Mouse (Mus musculus) G1E (cell line): Measurements from ENCODE around the gene Olfr884. TPM values are rescaled to one million over a fixed set of nuclear protein-coding genes. Genes with fewer than 3 reads are reported as not detected.

ENCODE experiments used
- ATAC-seq: 2 replicates; pipeline ENCODE4 v1.8.0; 2016; ENCODE audit warnings: mild to moderate bottlenecking; ENCODE audit not compliant: insufficient number of reproducible peaks, poor library complexity, low FRiP score, severe bottlenecking; ENCODE audit errors: extremely low read depth
- DNase-seq: peaks from one replicate; pipeline ENCODE4 v3.0.0; 2012; ENCODE audit warnings: low spot score
- H3K27me3 ChIP-seq: 2 replicates; pipeline ENCODE4 v1.6.1; 2012; ENCODE audit warnings: mild to moderate bottlenecking, low read length, inconsistent platforms; ENCODE audit not compliant: insufficient read depth
- H3K36me3 ChIP-seq: replicated peaks from 2 replicates; pipeline ENCODE3; 2012; ENCODE audit warnings: mild to moderate bottlenecking, inconsistent platforms
- H3K4me1 ChIP-seq: 2 replicates; pipeline ENCODE4 v1.6.1; 2012; ENCODE audit warnings: low read depth, low read length, inconsistent platforms, mixed read lengths; ENCODE audit not compliant: insufficient read depth
- H3K4me3 ChIP-seq: 2 replicates; pipeline ENCODE4 v1.5.1; 2012; ENCODE audit warnings: low read depth, mild to moderate bottlenecking, inconsistent platforms, low read length, moderate library complexity, mixed read lengths
- H3K9me3 ChIP-seq: replicated peaks from 2 replicates; pipeline ENCODE4 v1.6.1; 2012; ENCODE audit warnings: inconsistent platforms
- CTCF ChIP-seq: IDR thresholded peaks from 2 replicates; pipeline ENCODE4 v1.5.1; 2012; ENCODE audit warnings: low read depth, low read length, inconsistent platforms, mixed read lengths
- GATA1 ChIP-seq: IDR thresholded peaks from 2 replicates; pipeline ENCODE4 v1.6.1; 2012; ENCODE audit warnings: borderline replicate concordance, low read length, inconsistent platforms, mixed read lengths
- GATA2 ChIP-seq: IDR thresholded peaks from 2 replicates; pipeline ENCODE4 v1.6.1; 2012; ENCODE audit warnings: low read depth, low read length, inconsistent platforms, borderline replicate concordance
- POLR2AphosphoS5 ChIP-seq: IDR thresholded peaks from 2 replicates; pipeline ENCODE4 v1.6.1; 2012; ENCODE audit warnings: low read depth, low read length, inconsistent platforms; ENCODE audit not compliant: insufficient replicate concordance
- TAL1 ChIP-seq: conservative IDR thresholded peaks from 2 replicates; pipeline ENCODE4 v1.6.1; 2012; ENCODE audit warnings: low read depth, low read length, inconsistent platforms, mixed read lengths
- polyA plus RNA-seq: library from polyadenylated mRNA; stranded (reverse); fragments of >175 nt; gene quantifications from 2 replicates; pipeline ENCODE4 v1.2.3, GENCODE M21; 2012
- total RNA-seq, 2 experiments: library from RNA; stranded (forward) in 1 of 2; stranded (reverse) in 1 of 2; fragments of 200-1000 nt in 1 of 2; fragments of >200 nt in 1 of 2; fragmentation: Nextera tagmentation in 1 of 2; gene quantifications; 2 replicates each; pipeline ENCODE4 v1.2.3; 2014 to 2017

The Olfr884 gene
- total RNA-seq (2014; fragmentation: Nextera tagmentation) (not detected in 2 replicates), total RNA-seq (2017) (0.11 TPM in 1 of 2 replicates, not detected in the other), polyA plus RNA-seq (not detected in 2 replicates)

- Histone ChIP-seq H3K36me3 (no peaks in the 10 kb centered on the region), H3K4me1 (no peaks in the 10 kb centered on the region), H3K27me3 (no peaks in the 10 kb centered on the region), H3K9me3 (no peaks in the 10 kb centered on the region), H3K4me3 (no peak within 1 kb of the TSS)
- no peak for TF ChIP-seq GATA2
- DNase-seq (no peak), ATAC-seq (no peak)
These were observed at the start of gene Olfr884 for GRCm38 (mm10) chr9:38046255-38046654. Gene Olfr884, plus strand, starts transcription at chr9:38046555.

- H3K4me1 ChIP-seq = no peaks in the 10 kb centered on the region
- DNase-seq = no peak
- no peaks in the 10 kb centered on the region for H3K36me3 ChIP-seq
- no peak overlapping the region for H3K4me3 ChIP-seq
- H3K9me3 ChIP-seq = no peaks in the 10 kb centered on the region
- ATAC-seq = no peak
- TF ChIP-seq CTCF (no peak), TAL1 (no peak), GATA2 (no peak), POLR2AphosphoS5 (no peak), GATA1 (no peak)
- H3K27me3 ChIP-seq = no peaks in the 10 kb centered on the region
These were observed 47.7 kb upstream of the Olfr884 start for GRCm38 (mm10) chr9:37998581-37999204.

GRCm38 (mm10) chr9:38000021-38000420 lies 46.3 kb upstream of the Olfr884 start:
- TF ChIP-seq TAL1 (no peak), GATA1 (no peak), POLR2AphosphoS5 (no peak), GATA2 (no peak), CTCF (no peak)
- Histone ChIP-seq H3K4me1 (no peaks in the 10 kb centered on the region), H3K9me3 (no peaks in the 10 kb centered on the region), H3K27me3 (no peaks in the 10 kb centered on the region), H3K4me3 (no peak overlapping the region), H3K36me3 (no peaks in the 10 kb centered on the region)
- no peak for DNase-seq
- no peak for ATAC-seq

GRCm38 (mm10) chr9:38025508-38025907 lies 20.8 kb upstream of the Olfr884 start, which contains the start of gene Olfr883:
Gene Olfr883, plus strand, starts transcription at chr9:38025808.
- DNase-seq (no peak), ATAC-seq (no peak)
- Histone ChIP-seq H3K9me3 (no peaks in the 10 kb centered on the region), H3K27me3 (no peaks in the 10 kb centered on the region), H3K36me3 (no peaks in the 10 kb centered on the region), H3K4me1 (no peaks in the 10 kb centered on the region), H3K4me3 (no peak within 1 kb of the TSS)
- TF ChIP-seq GATA1 = no peak

- DNase-seq (no peak), ATAC-seq (no peak)
- TF ChIP-seq POLR2AphosphoS5 (no peak), GATA1 (no peak), GATA2 (no peak), TAL1 (no peak), CTCF (no peak)
- Histone ChIP-seq H3K4me3 (no peak within 1 kb of the TSS), H3K4me1 (no peaks in the 10 kb centered on the region), H3K36me3 (no peaks in the 10 kb centered on the region), H3K9me3 (no peaks in the 10 kb centered on the region), H3K27me3 (no peaks in the 10 kb centered on the region)
These were observed 14.7 kb downstream of the Olfr884 start, which contains the start of gene Olfr885 for GRCm38 (mm10) chr9:38061022-38061421. Gene Olfr885, plus strand, starts transcription at chr9:38061322.

GRCm38 (mm10) chr9:38083772-38084171 lies 37.4 kb downstream of the Olfr884 start, which contains the start of gene Olfr887:
Gene Olfr887, plus strand, starts transcription at chr9:38084072.
- Histone ChIP-seq H3K4me1 (no peaks in the 10 kb centered on the region), H3K9me3 (no peaks in the 10 kb centered on the region), H3K4me3 (no peak within 1 kb of the TSS), H3K27me3 (no peaks in the 10 kb centered on the region), H3K36me3 (no peaks in the 10 kb centered on the region)
- DNase-seq = no peak
- ATAC-seq = no peak
- no peak for TF ChIP-seq GATA2

Other genes with a start within 250 kb of the Olfr884 start
- gene Olfr876, start 243.5 kb upstream of the Olfr884 start, total RNA-seq (2014; fragmentation: Nextera tagmentation) = not detected in 2 replicates
- gene Olfr876, start 243.5 kb upstream of the Olfr884 start, total RNA-seq (2017) = 0.11 and 0.17 TPM in 2 replicates
- not detected in 2 replicates for gene Olfr876, start 243.5 kb upstream of the Olfr884 start, polyA plus RNA-seq
- gene Olfr877, start 192.3 kb upstream of the Olfr884 start, total RNA-seq (2014; fragmentation: Nextera tagmentation) = not detected in 2 replicates
- 0.06 TPM in 1 of 2 replicates, not detected in the other for gene Olfr877, start 192.3 kb upstream of the Olfr884 start, total RNA-seq (2017)
- gene Olfr877, start 192.3 kb upstream of the Olfr884 start, polyA plus RNA-seq = not detected in 2 replicates
- not detected in 2 replicates for gene Olfr145, start 149.8 kb upstream of the Olfr884 start, total RNA-seq (2014; fragmentation: Nextera tagmentation)
- gene Olfr145, start 149.8 kb upstream of the Olfr884 start, total RNA-seq (2017) = 0.06 and 0.16 TPM in 2 replicates
- not detected in 2 replicates for gene Olfr145, start 149.8 kb upstream of the Olfr884 start, polyA plus RNA-seq
- not detected in 2 replicates for gene Olfr878, start 128.7 kb upstream of the Olfr884 start, total RNA-seq (2014; fragmentation: Nextera tagmentation)
- 0.17 TPM in 1 of 2 replicates, not detected in the other for gene Olfr878, start 128.7 kb upstream of the Olfr884 start, total RNA-seq (2017)
- gene Olfr878, start 128.7 kb upstream of the Olfr884 start, polyA plus RNA-seq = not detected in 2 replicates
- not detected in 2 replicates for gene Olfr881, start 54.7 kb upstream of the Olfr884 start, total RNA-seq (2014; fragmentation: Nextera tagmentation)
- 0.16 TPM in 1 of 2 replicates, not detected in the other for gene Olfr881, start 54.7 kb upstream of the Olfr884 start, total RNA-seq (2017)
- gene Olfr881, start 54.7 kb upstream of the Olfr884 start, polyA plus RNA-seq = not detected in 2 replicates
- gene Olfr883, start 20.7 kb upstream of the Olfr884 start, total RNA-seq (2014; fragmentation: Nextera tagmentation) = not detected in 2 replicates
- 0.12 TPM in 1 of 2 replicates, not detected in the other for gene Olfr883, start 20.7 kb upstream of the Olfr884 start, total RNA-seq (2017)
- not detected in 2 replicates for gene Olfr883, start 20.7 kb upstream of the Olfr884 start, polyA plus RNA-seq
- not detected in 2 replicates for gene Olfr885, start 14.8 kb downstream of the Olfr884 start, total RNA-seq (2014; fragmentation: Nextera tagmentation)
- not detected in 2 replicates for gene Olfr885, start 14.8 kb downstream of the Olfr884 start, total RNA-seq (2017)
- gene Olfr885, start 14.8 kb downstream of the Olfr884 start, polyA plus RNA-seq = not detected in 2 replicates
- gene Olfr887, start 37.5 kb downstream of the Olfr884 start, total RNA-seq (2014; fragmentation: Nextera tagmentation) = not detected in 2 replicates
- gene Olfr887, start 37.5 kb downstream of the Olfr884 start, total RNA-seq (2017) = under 0.01 and 0.11 TPM in 2 replicates
- not detected in 2 replicates for gene Olfr887, start 37.5 kb downstream of the Olfr884 start, polyA plus RNA-seq
- gene Olfr888, start 61.6 kb downstream of the Olfr884 start, total RNA-seq (2014; fragmentation: Nextera tagmentation) = not detected in 2 replicates
- gene Olfr888, start 61.6 kb downstream of the Olfr884 start, total RNA-seq (2017) = not detected in 2 replicates
- not detected in 2 replicates for gene Olfr888, start 61.6 kb downstream of the Olfr884 start, polyA plus RNA-seq
- gene Olfr889, start 68.6 kb downstream of the Olfr884 start, total RNA-seq (2014; fragmentation: Nextera tagmentation) = 0.15 TPM in 1 of 2 replicates, not detected in the other
- 0.05 and 0.12 TPM in 2 replicates for gene Olfr889, start 68.6 kb downstream of the Olfr884 start, total RNA-seq (2017)
- not detected in 2 replicates for gene Olfr889, start 68.6 kb downstream of the Olfr884 start, polyA plus RNA-seq
- gene Olfr890, start 96.0 kb downstream of the Olfr884 start, total RNA-seq (2014; fragmentation: Nextera tagmentation) = not detected in 2 replicates
- 0.11 TPM in 1 of 2 replicates, not detected in the other for gene Olfr890, start 96.0 kb downstream of the Olfr884 start, total RNA-seq (2017)
- not detected in 2 replicates for gene Olfr890, start 96.0 kb downstream of the Olfr884 start, polyA plus RNA-seq
- not detected in 2 replicates for gene Olfr891, start 134.3 kb downstream of the Olfr884 start, total RNA-seq (2014; fragmentation: Nextera tagmentation)
- gene Olfr891, start 134.3 kb downstream of the Olfr884 start, total RNA-seq (2017) = not detected in 2 replicates
- gene Olfr891, start 134.3 kb downstream of the Olfr884 start, polyA plus RNA-seq = not detected in 2 replicates
- not detected in 2 replicates for gene Olfr893, start 161.8 kb downstream of the Olfr884 start, total RNA-seq (2014; fragmentation: Nextera tagmentation)
- 0.11 TPM in 1 of 2 replicates, not detected in the other for gene Olfr893, start 161.8 kb downstream of the Olfr884 start, total RNA-seq (2017)
- not detected in 2 replicates for gene Olfr893, start 161.8 kb downstream of the Olfr884 start, polyA plus RNA-seq
- gene Olfr894, start 171.5 kb downstream of the Olfr884 start, total RNA-seq (2014; fragmentation: Nextera tagmentation) = not detected in 2 replicates
- gene Olfr894, start 171.5 kb downstream of the Olfr884 start, total RNA-seq (2017) = 0.05 TPM in 1 of 2 replicates, not detected in the other
- not detected in 2 replicates for gene Olfr894, start 171.5 kb downstream of the Olfr884 start, polyA plus RNA-seq
- not detected in 2 replicates for gene Olfr143, start 206.2 kb downstream of the Olfr884 start, total RNA-seq (2014; fragmentation: Nextera tagmentation)
- gene Olfr143, start 206.2 kb downstream of the Olfr884 start, total RNA-seq (2017) = 0.22 TPM in 1 of 2 replicates, not detected in the other
- not detected in 2 replicates for gene Olfr143, start 206.2 kb downstream of the Olfr884 start, polyA plus RNA-seq
- gene Olfr895, start 221.3 kb downstream of the Olfr884 start, total RNA-seq (2014; fragmentation: Nextera tagmentation) = not detected in 2 replicates
- 0.11 TPM in 1 of 2 replicates, not detected in the other for gene Olfr895, start 221.3 kb downstream of the Olfr884 start, total RNA-seq (2017)
- gene Olfr895, start 221.3 kb downstream of the Olfr884 start, polyA plus RNA-seq = not detected in 2 replicates
- not detected in 2 replicates for gene Olfr896-ps1, start 244.6 kb downstream of the Olfr884 start, total RNA-seq (2014; fragmentation: Nextera tagmentation)
- 0.06 TPM in 1 of 2 replicates, not detected in the other for gene Olfr896-ps1, start 244.6 kb downstream of the Olfr884 start, total RNA-seq (2017)
- not detected in 2 replicates for gene Olfr896-ps1, start 244.6 kb downstream of the Olfr884 start, polyA plus RNA-seq